Mouse (Mus musculus): ENCODE measurements around the gene Rcor3.

Rcor3 gene

DNA sequence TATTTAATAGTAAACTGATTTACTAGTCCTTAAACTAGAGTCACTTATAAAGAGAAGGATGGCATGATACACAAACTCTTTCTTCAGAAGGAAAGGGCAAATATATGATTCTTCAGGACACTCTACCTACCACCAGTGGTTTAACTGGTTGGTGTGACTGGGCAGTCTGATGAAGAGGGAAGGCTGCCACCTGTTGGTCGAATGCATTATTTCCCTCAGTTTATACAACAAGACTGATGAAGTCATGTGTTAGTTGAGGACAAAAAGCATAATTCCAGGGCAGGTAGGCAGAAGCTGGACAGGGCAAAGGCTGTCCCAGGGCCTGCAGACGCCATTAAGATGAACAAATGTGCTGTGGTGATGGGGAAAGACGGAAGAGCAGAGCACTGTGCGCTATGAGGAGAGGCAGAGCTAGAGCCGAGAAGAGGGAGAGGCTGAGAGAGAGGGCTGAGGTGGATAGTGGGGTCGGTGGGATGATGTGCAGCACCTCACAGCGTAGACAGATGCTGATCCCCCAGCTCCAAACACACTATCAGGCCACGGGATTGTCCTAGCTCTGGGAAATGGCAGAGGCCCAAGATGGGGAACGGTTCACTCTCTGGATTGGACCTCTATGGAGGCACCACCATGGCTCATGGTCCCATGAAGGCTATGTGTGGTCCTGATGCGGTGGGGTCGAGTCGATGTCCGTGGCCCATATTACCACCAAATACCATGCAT lies 43.3 kb downstream of the Rcor3 start:
- no peak for DNase-seq (ENCODE audit: low spot score)

DNA sequence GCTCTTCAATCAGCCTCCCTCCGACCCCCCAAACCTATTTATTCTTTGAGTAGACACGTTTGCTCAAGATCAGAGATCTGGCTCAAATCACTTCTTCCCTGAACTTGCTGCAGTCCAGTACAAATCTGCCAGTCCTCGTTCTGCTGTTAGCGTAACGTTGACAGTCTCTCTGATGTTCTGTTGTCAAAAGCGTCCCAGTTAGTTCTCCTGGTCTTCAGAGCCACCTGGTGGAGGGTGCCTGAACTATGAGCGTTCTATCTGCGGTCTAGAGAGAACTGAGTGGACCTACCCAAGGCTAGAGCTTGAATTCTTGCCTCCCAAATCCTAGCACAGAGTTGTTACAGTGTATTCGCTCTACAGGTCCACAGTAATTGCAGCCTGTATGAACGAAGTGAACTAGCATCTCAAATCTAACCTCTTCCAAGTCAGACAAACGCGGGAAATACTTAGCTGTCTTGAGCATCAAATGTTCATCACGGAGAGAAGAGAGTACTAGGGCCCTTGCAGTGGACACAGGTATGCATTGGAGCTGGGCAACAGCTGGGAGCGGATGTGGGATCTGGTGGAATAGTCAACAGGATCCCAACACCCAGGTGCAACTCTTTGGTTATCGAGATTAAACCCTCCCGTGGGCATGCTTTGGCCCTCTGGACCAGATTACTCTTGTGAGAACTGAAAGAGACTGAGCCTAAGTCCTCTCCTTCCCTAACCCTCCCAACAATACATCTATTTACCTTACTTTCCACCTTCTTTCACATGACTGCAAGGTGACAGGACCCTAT lies 44.8 kb downstream of the Rcor3 start:
- DNase-seq (ENCODE audit: low spot score), result peak; percentile 78

DNA sequence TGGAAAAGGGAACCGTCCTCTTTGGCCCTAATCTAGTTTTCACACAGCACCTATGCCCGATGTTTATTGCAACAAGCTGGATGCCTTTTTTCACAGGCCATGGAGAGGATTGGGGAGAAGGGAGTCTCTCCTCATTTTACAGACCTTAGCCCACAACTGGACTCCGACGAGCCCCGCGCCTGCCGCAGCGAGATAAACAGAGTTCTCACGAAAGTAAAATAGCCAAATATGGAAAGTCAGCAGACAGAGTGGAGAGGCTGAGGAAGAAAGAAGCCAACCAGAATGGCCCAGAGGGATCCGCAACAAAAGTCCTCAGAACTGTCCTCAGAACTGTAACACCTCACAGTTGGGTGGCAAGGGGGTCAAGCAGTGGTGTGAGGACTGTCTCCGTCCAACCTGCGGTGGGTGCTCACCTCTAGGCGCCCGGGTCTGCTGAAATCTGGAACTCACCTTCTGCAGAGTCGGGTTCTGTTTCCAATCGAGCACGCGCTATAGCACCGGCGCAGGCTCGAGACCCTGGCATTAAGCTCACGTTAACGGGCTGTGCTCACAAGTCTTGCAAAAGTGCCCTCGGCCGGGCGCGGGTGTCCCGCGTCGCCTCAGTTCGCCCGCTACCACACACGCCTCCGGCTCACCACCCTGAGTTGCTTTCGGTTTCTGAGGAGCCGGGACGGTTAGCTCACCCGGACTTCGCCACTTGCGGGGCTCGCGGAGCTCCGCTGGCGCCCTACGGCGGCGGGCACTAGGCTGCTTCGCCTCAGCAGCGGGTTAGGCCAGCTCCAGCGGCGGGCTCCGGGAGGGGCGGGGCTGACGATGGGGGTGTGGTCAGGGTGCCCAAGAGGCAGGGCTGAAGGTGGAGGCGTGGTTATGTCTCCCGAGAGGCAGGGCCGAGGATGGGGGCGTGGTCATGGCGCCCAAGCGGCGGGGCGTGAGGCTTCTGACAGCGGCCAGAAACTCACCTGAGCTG lies 45.8 kb downstream of the Rcor3 start, which contains the start of gene Traf5:
TSS of gene Traf5 (minus strand) at position 754 of the 967 bp plus-strand sequence.
- peak; percentile 98 for DNase-seq (ENCODE audit: low spot score)

DNA sequence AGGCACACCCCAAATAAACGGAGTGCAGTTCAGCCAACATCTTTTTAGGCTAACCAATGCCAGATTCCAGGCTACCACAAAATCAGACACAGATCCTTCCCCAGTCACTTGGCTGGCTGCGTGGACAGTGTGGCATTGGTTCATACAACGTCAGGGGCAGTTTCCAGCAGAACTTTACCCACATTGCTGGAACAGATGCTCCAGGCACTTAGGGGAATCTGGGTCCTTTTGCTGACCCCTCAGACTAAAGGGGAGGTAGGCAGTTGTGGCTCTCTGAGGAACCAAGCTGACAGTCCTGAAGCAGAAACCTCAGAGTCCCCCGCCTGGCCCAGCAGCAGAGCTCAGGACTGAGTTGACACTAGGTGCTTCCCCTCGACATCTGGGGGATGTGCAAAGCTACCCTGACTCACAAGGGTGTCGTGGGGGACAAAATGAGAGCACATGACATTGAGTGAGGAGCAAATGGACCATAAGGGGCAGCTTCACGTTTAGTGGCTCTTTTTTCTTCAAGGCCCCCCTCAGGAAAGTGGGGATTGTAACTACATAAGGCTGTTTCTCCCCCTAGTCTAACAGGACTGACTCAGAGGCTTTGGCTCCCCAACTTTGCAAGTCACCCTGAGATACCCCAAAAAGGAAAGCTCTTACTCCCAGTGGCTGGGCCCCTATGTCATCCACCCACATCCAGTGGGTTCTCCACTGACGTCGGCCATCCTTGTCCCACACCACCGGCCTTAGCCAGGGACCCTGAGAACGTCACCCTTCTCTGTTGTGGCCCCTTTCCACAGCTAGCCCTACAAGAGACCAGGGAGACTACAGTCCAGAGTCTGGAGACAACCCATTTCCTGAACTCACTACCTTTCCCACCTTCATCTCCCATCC lies 46.9 kb downstream of the Rcor3 start:
- DNase-seq (ENCODE audit: low spot score), result no peak

DNA sequence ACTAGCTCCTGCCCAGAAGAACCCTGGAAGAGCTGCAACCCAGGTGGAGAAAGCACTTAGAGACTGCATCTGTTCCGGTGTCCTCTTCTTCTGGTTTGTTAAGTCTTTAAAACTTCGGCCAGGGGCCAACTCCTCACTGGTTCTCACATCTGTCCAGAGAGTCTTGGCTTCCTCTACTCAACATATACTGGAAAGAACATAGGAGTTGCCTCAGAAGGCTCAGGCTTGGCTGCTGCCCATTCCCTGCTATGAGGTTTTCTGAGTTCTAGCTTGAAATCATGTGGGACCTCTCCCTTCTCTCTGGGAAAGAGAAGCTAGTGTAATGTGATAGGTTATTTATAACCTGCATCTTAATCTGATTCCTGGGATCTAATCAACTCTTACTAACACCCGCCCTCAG lies 47.6 kb downstream of the Rcor3 start:
- no peak for DNase-seq (ENCODE audit: low spot score)

DNA sequence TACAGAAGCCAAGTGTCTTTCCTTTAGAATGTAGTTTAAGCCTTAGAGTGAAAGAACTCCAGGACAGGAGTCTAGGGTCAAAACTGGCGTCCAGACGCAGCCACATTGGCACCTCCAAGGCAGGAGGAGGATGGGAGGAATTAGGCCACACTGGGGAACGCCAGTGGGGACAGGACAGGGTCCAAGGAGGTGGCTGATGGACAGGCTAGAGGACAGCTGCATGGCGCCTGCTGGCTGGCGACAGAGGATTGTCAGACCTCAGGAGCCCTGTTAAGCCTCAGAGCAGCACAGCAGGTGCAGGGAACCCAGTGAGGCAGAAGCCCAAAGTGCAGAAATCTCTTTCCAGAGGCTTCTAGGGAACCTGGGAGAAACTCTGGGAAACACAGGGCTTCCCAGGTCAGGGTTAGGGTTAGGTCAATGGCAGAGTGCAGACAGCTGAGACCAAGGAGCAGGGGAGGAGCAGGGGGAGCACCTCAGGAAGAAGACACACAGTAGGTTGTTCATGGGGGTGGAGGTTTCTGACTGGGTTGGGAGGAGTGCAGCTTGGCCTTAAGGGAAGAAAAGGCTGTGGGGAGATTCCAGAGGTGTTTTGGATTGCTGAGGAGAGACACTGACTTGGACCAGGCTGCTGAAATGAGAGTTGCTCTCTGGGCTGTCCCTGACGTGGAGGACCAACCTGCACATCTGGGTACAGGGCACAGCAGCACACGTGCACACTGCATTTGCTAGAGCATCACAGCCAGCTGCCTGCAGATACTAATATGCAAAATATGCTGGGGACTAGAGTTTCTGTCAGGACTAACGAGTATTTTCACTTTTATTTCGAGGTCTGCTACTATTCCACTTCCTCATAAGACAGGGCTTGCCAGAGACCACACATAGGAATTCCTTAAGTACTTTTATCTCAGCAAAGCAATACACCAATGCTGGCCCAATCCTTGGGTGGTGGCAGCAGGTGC lies 48.4 kb downstream of the Rcor3 start:
- no peak for DNase-seq (ENCODE audit: low spot score)

DNA sequence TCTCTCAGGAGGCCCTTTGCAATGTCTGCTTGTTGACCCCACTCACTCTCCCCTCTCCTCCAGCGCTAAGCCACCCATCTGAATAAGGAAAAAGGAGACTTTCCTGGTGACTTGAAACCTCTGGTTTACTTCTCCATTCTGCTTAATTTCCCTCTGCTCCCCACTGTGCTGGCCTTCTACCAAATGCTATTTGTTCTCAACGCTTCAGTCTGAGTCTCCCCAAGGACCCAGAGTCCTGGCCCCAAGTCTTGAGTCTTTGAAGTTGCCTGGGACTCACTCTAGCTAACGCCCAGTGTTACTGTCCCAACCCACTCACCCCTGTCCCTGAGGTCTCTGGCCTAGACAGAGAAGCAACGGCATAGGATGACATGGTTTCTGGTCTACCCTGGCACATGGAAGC lies 49.9 kb downstream of the Rcor3 start:
- DNase-seq (ENCODE audit: low spot score), result no peak

DNA sequence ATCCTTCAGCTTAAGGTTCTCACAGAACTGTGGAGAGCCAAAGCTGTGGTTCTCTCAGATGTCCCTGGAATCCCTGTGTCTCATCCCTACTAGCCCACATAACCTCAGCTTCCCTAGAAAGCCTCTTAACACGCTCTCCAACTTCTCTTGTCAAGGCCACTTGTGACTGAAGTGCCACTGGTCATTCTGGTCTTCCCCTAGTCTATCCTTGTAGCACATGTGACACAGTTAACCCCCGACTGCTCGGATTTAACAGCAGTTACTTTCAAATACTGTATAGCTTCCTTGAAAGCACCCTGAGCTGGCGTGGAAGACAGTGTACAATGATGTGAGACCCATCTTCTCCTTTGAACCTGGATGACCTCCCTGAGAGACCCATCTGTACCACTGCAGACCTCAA lies 50.8 kb downstream of the Rcor3 start:
- no peak for DNase-seq (ENCODE audit: low spot score)

DNA sequence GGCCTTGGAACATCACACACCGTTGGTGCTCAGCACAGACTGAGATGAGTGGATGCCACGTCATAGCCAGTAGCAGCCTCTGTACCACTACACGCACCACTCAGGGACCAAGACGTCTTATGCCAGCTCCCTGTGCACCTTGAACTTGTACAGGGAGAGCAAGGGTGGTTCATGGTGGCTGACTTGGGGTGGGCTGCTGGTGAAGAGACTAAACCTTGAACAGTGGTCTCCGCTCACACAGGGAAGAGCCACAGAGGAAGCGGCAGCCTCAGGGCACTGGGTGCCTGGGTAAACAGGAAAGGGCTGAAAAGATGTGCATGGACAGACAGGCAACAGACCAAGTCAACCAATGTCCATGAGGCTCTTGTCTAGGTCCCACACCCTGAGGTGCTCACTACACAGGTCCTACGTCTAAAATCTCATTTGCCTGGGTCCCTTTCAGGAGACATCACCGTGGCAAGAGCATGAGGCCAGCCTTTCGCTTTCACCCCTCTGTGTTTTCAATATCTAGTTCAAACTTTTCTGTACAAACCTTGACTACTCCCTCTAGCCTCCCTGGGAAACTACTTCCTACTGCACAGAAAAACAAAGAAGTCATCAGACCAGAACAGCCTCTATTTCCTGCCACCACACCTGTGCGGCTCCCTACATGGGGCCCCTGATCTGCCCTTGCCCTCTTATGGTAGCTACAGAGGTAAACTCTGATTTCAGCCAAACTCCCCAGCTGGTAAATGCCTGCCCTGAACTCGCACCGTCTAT lies 51.4 kb downstream of the Rcor3 start:
- DNase-seq (ENCODE audit: low spot score), result no peak

DNA sequence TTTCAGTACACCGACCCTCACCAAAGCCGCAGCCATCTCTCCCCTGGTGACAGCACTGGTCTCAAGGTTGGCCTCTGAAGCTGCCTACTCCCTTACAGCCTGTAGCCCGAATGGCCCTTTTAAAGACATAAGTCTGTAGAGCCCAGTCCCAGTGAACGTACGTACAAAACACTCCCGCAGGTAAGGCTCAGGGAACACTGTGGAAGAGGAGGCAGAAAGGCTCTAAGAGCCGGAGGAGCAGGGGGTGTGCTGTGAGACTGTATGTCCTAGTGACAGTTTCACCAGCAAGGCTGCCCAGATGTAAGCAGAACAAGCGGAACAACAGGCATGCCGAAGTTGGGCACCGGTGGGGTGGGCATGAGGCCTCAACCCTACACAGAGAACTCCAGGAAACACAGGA lies 52.6 kb downstream of the Rcor3 start:
- DNase-seq (ENCODE audit: low spot score), result no peak

DNA sequence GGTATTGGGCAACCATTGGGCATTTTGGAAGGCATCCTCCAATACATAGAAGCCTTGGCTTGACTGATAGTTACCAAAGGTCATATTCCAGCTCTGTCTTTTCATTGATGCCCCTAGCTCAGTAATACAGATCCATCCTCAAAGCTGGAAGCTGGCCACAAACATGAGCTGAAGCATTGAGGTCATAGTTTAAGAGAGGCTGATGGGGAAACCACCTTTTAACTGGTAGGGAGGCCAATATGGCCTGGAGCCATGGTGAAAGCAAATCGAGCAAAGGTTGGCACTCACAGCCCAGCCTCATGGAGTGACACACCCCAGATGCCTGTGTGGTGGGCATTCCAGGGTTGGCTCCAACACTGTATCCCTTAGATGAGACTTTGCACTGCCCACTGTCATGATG lies 55.2 kb downstream of the Rcor3 start:
- no peak for DNase-seq (ENCODE audit: low spot score)

DNA sequence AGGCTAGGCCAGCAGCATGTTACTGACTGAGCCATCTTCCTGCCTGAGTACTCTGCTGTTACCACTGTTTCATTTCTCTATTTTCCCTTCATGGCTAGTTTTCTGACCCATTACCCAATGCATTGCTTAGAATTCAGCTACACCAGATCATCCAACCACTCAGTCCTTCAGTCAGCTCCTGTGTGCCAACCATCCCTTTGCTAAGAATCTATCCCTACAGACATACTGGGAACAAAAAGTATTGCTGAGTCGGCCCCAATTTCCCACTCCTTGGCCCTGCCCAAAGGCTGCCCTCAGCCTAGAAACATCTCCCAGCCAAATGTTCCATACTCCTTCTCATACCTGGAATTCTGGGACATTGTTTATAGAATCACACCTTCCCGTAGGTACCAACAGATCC lies 56.7 kb downstream of the Rcor3 start:
- DNase-seq (ENCODE audit: low spot score), result no peak

DNA sequence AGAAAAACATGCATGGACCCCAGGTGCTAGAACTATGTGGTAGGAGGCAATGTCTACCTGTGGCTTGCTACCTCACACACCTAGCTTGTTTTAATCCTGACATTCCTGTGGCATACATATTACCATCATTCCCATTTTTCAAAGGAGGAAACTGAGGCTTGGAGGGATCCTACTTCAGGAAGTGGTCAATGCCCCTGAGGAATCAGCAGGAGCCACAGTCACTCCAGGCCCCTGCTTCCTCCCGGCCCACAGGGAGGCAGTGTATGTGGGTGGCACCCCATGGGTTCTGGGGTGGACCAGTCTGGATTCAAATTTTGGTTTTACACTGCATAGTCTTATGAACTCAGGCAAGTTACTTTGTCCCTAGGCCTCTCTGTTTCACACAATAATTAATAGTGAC lies 58.7 kb downstream of the Rcor3 start:
- no peak for DNase-seq (ENCODE audit: low spot score)

DNA sequence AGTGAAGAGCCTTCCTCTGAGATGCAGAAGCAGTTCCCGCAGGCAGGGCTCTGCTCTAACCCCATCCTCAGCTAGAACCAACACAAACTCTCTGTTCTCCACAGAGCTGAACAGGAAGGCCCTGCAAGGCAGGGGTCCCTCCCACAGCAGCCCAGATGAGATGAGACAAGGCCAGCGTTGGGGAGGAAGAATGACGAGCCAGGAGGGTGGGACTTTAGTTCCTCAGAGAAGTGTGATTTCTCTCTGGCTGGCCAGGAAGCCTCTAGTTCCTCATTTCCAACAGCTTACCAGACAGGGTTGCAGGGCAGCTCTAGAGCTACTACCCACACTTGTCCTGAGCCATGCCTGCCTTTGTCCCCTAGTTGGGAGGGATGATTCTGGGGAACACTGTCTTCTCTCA lies 59.5 kb downstream of the Rcor3 start:
- no peak for DNase-seq (ENCODE audit: low spot score)

DNA sequence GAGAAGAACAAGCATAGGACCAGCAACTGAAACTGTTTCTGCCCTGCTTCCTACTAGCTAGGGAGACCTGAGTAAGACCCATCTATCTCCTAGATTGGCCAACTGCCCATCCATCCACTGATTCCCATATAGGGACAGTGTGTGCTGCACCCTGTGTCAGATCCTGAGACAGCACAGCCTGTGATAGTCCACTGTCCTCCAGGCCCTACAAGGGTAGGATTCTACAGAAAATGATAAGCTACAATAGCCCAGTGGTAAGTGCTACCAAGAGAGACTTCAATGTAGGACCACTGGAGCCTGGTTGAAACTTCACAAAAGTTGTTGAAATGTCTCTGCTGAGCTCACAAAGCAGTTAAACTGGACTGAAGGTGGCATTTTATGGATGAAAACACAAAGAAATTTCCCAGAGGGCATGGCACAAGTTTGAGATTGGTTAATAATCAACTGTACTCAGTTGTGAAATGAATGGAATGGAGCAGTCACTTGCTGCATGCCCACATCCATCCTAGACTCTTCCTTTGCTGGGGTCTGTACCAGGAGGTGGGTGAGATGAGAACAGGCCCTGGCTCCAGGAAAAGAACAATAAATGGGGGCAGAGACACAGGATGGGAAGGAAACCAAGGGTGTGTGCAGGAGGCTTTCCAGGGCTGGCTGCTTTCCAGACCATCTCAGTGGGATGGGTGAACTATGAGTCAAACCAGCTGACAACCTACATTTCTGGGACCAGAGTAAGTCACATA lies 60.9 kb downstream of the Rcor3 start:
- no peak for DNase-seq (ENCODE audit: low spot score)

DNA sequence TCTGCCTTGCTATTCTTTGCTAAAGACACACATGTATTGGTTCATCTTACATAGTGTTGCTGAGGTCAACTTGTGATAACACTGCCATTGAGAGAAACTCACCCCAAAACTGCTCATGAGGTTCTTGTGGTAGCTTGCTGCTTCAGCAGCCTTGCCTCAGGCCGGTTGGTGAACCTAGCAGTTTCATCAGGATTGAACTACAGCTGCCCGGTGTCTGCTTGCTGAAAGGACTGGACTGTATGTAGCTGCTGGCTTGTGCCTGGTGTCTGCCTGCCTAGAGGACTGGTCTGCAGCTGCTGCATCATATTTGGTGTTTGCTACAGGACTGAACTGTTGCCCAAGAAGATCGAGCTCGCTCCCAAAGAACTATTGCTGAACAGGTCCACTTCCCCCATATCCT lies 61.8 kb downstream of the Rcor3 start:
- no peak for DNase-seq (ENCODE audit: low spot score)

DNA sequence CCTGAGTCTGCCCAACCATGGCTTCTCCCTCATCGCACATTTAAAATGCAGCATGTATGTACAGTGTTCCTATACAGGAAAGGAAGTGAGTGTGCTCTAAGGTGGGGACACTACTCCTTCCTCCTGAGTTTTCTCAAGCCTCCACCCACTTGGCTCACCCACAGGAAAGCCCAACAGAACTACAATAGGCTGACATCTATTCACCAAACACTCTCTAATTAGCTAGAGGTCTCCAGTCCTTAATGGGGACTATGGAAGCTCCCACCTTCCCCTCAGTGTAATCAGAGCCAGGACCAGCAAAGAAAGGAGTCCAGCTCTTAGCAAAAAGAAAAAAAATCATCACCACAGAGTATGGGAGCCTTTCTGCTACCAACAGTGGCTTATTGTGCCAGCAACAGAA lies 63.0 kb downstream of the Rcor3 start:
- DNase-seq (ENCODE audit: low spot score), result no peak

DNA sequence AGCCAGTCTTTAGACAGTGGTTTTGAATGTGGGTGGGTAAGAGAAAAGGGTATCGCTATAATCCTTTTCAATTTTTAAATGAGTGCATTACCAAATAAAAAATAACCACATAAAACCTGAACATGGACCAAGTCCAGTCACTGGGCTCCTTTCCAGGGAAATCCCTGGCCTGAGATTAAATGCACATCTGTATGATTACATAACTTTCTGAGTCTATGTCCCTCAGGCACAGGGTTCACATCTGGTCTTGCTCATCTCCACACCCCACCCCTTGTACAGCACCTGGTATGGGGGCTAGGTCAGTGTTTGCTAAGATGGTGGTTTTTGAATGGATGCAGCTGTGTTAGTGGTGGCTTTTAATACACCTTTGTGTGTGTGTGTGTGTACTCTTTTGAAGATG lies 65.4 kb downstream of the Rcor3 start:
- no peak for DNase-seq (ENCODE audit: low spot score)

DNA sequence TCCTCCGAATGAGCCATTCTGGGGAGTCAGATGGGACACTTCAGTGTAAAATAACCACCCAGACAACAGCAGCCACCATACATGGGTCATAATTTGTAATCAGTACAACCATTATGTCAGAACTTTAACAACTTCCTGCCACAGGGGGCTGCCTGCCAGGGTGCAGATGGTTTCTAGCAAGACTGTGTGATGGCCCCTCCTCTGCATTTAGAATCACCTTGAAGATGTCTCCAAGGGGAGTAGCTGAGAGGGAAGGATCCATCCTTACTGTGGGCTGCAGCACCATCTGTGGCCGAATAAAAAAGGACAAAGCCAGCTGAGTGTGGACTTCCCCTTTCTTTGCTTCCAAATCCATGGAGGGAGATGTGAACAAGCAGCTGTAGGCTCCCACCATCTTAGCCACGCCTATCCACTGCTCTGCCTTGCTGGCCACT lies 67.2 kb downstream of the Rcor3 start:
- no peak for DNase-seq (ENCODE audit: low spot score)

Data from ovary, postnatal 36 days (tissue).